Comparison of ENCODE assay signal across 8 mouse cellular contexts in genomic region chr10:80150226-80151210, GRCm38 (mm10). TPM values are rescaled to one million over a fixed set of nuclear protein-coding genes. Genes with fewer than 3 reads are reported as not detected.
DNase-seq lines count a peak whose midpoint lies in the region; ATAC-seq lines count a peak whose summit lies in the region.

No protein-coding gene starts in this region.

- H3K9ac ChIP-seq in embryonic facial prominence, embryonic 12.5 days: peak overlapping the region; percentile 100
- H3K9ac ChIP-seq in hindbrain, embryonic 11.5 days (ENCODE audit: low read depth, low read length): peak overlapping the region; percentile 100
- H3K9ac ChIP-seq in limb, embryonic 15.5 days: peak overlapping the region; percentile 81

- no peak for ATAC-seq in erythroblast, adult 5-6 weeks (replicated peaks; ENCODE audit: low FRiP score, poor library complexity, severe bottlenecking)
- no peak for ATAC-seq in embryonic facial prominence, embryonic 12.5 days (ENCODE audit: insufficient number of reproducible peaks, insufficient read depth, low FRiP score, low TSS enrichment)
- ATAC-seq in hindbrain, embryonic 11.5 days (ENCODE audit: low FRiP score): peak; percentile 8; the same call in 1 of the 2 replicates
- no peak for ATAC-seq in limb, embryonic 15.5 days (ENCODE audit: insufficient number of reproducible peaks, low FRiP score, low TSS enrichment, low read depth)

- peak overlapping the region; percentile 99 for H3K27ac ChIP-seq in embryonic facial prominence, embryonic 12.5 days
- H3K27ac ChIP-seq in hindbrain, embryonic 11.5 days (ENCODE audit: low read depth, low read length): peak overlapping the region; percentile 100
- H3K27ac ChIP-seq in limb, embryonic 15.5 days: peak overlapping the region; percentile 100

- peak; percentile 84 for DNase-seq in NIH3T3 (ENCODE audit: low read depth)
- DNase-seq in hindbrain, embryonic 11.5 days (ENCODE audit: low spot score): peak; percentile 91
- DNase-seq in naive thymus-derived CD4-positive, alpha-beta T cell, adult 2 months (ENCODE audit: low read depth): peak; percentile 81
- DNase-seq in thymus, postnatal 0 days (ENCODE audit: low spot score): peak; percentile 88

- H3K4me1 ChIP-seq in erythroblast, embryonic 14.5 days (ENCODE audit: control insufficient read depth): peaks cover 95% of the 10 kb centered on the region
- H3K4me1 ChIP-seq in embryonic facial prominence, embryonic 12.5 days: peaks cover 44% of the 10 kb centered on the region
- peaks cover 29% of the 10 kb centered on the region for H3K4me1 ChIP-seq in hindbrain, embryonic 11.5 days (replicated peaks; ENCODE audit: control insufficient read depth, insufficient read depth, low read length)
- H3K4me1 ChIP-seq in limb, embryonic 15.5 days: peaks cover 70% of the 10 kb centered on the region

- H3K4me2 ChIP-seq in embryonic facial prominence, embryonic 12.5 days (replicated peaks): peak overlapping the region; percentile 99
- peak overlapping the region; percentile 93 for H3K4me2 ChIP-seq in hindbrain, embryonic 11.5 days (replicated peaks; ENCODE audit: low read depth, low read length)
- H3K4me2 ChIP-seq in limb, embryonic 15.5 days: peak overlapping the region; percentile 81

- WGBS in embryonic facial prominence, embryonic 12.5 days: under 1% methylated on average over 65 of the region's 71 CpGs
- WGBS in hindbrain, embryonic 11.5 days: under 1% methylated on average over 46 of the region's 71 CpGs
- WGBS in limb, embryonic 15.5 days: under 1% methylated on average over 47 of the region's 71 CpGs

- peaks cover 82% of the 10 kb centered on the region for H3K36me3 ChIP-seq in erythroblast, embryonic 14.5 days (ENCODE audit: control insufficient read depth)
- H3K36me3 ChIP-seq in embryonic facial prominence, embryonic 12.5 days: peaks cover 54% of the 10 kb centered on the region
- H3K36me3 ChIP-seq in hindbrain, embryonic 11.5 days (ENCODE audit: control insufficient read depth, insufficient read depth, low read length): peaks cover 32% of the 10 kb centered on the region
- H3K36me3 ChIP-seq in limb, embryonic 15.5 days: peaks cover 48% of the 10 kb centered on the region

- no peaks in the 10 kb centered on the region for H3K9me3 ChIP-seq in erythroblast, embryonic 14.5 days (ENCODE audit: control insufficient read depth, low read length)
- H3K9me3 ChIP-seq in embryonic facial prominence, embryonic 12.5 days: no peaks in the 10 kb centered on the region
- no peaks in the 10 kb centered on the region for H3K9me3 ChIP-seq in hindbrain, embryonic 11.5 days (ENCODE audit: control insufficient read depth, low read length)
- no peaks in the 10 kb centered on the region for H3K9me3 ChIP-seq in limb, embryonic 15.5 days

- H3K4me3 ChIP-seq in erythroblast, embryonic 14.5 days (replicated peaks): peak overlapping the region; percentile 95
- H3K4me3 ChIP-seq in embryonic facial prominence, embryonic 12.5 days: peak overlapping the region; percentile 95
- H3K4me3 ChIP-seq in hindbrain, embryonic 11.5 days (ENCODE audit: low read depth, low read length): peak overlapping the region; percentile 100
- peak overlapping the region; percentile 91 for H3K4me3 ChIP-seq in limb, embryonic 15.5 days

- no peaks in the 10 kb centered on the region for H3K27me3 ChIP-seq in erythroblast, embryonic 14.5 days (ENCODE audit: control insufficient read depth)
- H3K27me3 ChIP-seq in embryonic facial prominence, embryonic 12.5 days: no peaks in the 10 kb centered on the region
- no peaks in the 10 kb centered on the region for H3K27me3 ChIP-seq in hindbrain, embryonic 11.5 days (ENCODE audit: control insufficient read depth, insufficient read depth, low read length)
- H3K27me3 ChIP-seq in limb, embryonic 15.5 days: no peaks in the 10 kb centered on the region

RNA-seq across cellular contexts. Expression of gene Midn, which starts 2.4 kb away (rescaled TPM):
- polyA plus RNA-seq in erythroblast, embryonic 14.5 days (2012): 7.0 and 9.3 TPM in 2 replicates
- 5.0 and 7.7 TPM in 2 replicates for total RNA-seq in erythroblast, adult 5-6 weeks (2015; ENCODE audit: low replicate concordance)
- total RNA-seq in erythroblast, adult 5-6 weeks (2017; ENCODE audit: low replicate concordance): 3.9 and 7.4 TPM in 2 replicates
- polyA plus RNA-seq in embryonic facial prominence, embryonic 12.5 days (2016; fragmentation: Nextera tagmentation; extraction: Ambion mirVana): 33.4 and 35.1 TPM in 2 replicates
- 66.7 and 67.1 TPM in 2 replicates for polyA plus RNA-seq in hindbrain, embryonic 11.5 days (2014; fragmentation: Nextera tagmentation; extraction: Ambion mirVana)
- polyA plus RNA-seq in limb, embryonic 15.5 days (2015; fragmentation: Nextera tagmentation; extraction: Ambion mirVana): 13.4 and 14.0 TPM in 2 replicates
- 13.1 and 18.8 TPM in 2 replicates for polyA plus RNA-seq in thymus, postnatal 0 days (2015; fragmentation: Nextera tagmentation; extraction: Ambion mirVana)

RNA-seq across cellular contexts. Expression of gene Cbarp, which starts 9.9 kb away (rescaled TPM):
- 0.15 and 0.52 TPM in 2 replicates for polyA plus RNA-seq in erythroblast, embryonic 14.5 days (2012)
- total RNA-seq in erythroblast, adult 5-6 weeks (2015; ENCODE audit: low replicate concordance): not detected in 2 replicates
- not detected in 2 replicates for total RNA-seq in erythroblast, adult 5-6 weeks (2017; ENCODE audit: low replicate concordance)
- 8.4 and 8.5 TPM in 2 replicates for polyA plus RNA-seq in embryonic facial prominence, embryonic 12.5 days (2016; fragmentation: Nextera tagmentation; extraction: Ambion mirVana)
- 15.1 and 16.7 TPM in 2 replicates for polyA plus RNA-seq in hindbrain, embryonic 11.5 days (2014; fragmentation: Nextera tagmentation; extraction: Ambion mirVana)
- polyA plus RNA-seq in limb, embryonic 15.5 days (2015; fragmentation: Nextera tagmentation; extraction: Ambion mirVana): 5.9 and 6.8 TPM in 2 replicates
- 3.5 and 4.3 TPM in 2 replicates for polyA plus RNA-seq in thymus, postnatal 0 days (2015; fragmentation: Nextera tagmentation; extraction: Ambion mirVana)

RNA-seq across cellular contexts. Expression of gene Atp5d, which starts 12.1 kb away (rescaled TPM):
- polyA plus RNA-seq in erythroblast, embryonic 14.5 days (2012): 139 and 144 TPM in 2 replicates
- 43.3 and 48.8 TPM in 2 replicates for total RNA-seq in erythroblast, adult 5-6 weeks (2015; ENCODE audit: low replicate concordance)
- 12.1 and 17.3 TPM in 2 replicates for total RNA-seq in erythroblast, adult 5-6 weeks (2017; ENCODE audit: low replicate concordance)
- 457 and 481 TPM in 2 replicates for polyA plus RNA-seq in embryonic facial prominence, embryonic 12.5 days (2016; fragmentation: Nextera tagmentation; extraction: Ambion mirVana)
- 364 and 371 TPM in 2 replicates for polyA plus RNA-seq in hindbrain, embryonic 11.5 days (2014; fragmentation: Nextera tagmentation; extraction: Ambion mirVana)
- 494 and 537 TPM in 2 replicates for polyA plus RNA-seq in limb, embryonic 15.5 days (2015; fragmentation: Nextera tagmentation; extraction: Ambion mirVana)
- 588 TPM in 2 replicates for polyA plus RNA-seq in thymus, postnatal 0 days (2015; fragmentation: Nextera tagmentation; extraction: Ambion mirVana)

RNA-seq across cellular contexts. Expression of gene Cirbp, which starts 15.3 kb away (rescaled TPM):
- polyA plus RNA-seq in erythroblast, embryonic 14.5 days (2012): 3.9 and 4.3 TPM in 2 replicates
- total RNA-seq in erythroblast, adult 5-6 weeks (2015; ENCODE audit: low replicate concordance): 3.6 and 3.7 TPM in 2 replicates
- total RNA-seq in erythroblast, adult 5-6 weeks (2017; ENCODE audit: low replicate concordance): 14.6 and 16.3 TPM in 2 replicates
- polyA plus RNA-seq in embryonic facial prominence, embryonic 12.5 days (2016; fragmentation: Nextera tagmentation; extraction: Ambion mirVana): 151 and 159 TPM in 2 replicates
- polyA plus RNA-seq in hindbrain, embryonic 11.5 days (2014; fragmentation: Nextera tagmentation; extraction: Ambion mirVana): 83.4 and 90.4 TPM in 2 replicates
- polyA plus RNA-seq in limb, embryonic 15.5 days (2015; fragmentation: Nextera tagmentation; extraction: Ambion mirVana): 102 and 103 TPM in 2 replicates
- 226 and 376 TPM in 2 replicates for polyA plus RNA-seq in thymus, postnatal 0 days (2015; fragmentation: Nextera tagmentation; extraction: Ambion mirVana)

RNA-seq across cellular contexts. Expression of gene 1600002K03Rik, which starts 22.2 kb away (rescaled TPM):
- 0.60 and 0.99 TPM in 2 replicates for polyA plus RNA-seq in erythroblast, embryonic 14.5 days (2012)
- 7.5 TPM in 1 of 2 replicates, not detected in the other for total RNA-seq in erythroblast, adult 5-6 weeks (2015; ENCODE audit: low replicate concordance)
- 5.9 TPM in 1 of 2 replicates, not detected in the other for total RNA-seq in erythroblast, adult 5-6 weeks (2017; ENCODE audit: low replicate concordance)
- 11.6 and 13.0 TPM in 2 replicates for polyA plus RNA-seq in embryonic facial prominence, embryonic 12.5 days (2016; fragmentation: Nextera tagmentation; extraction: Ambion mirVana)
- 7.6 and 9.4 TPM in 2 replicates for polyA plus RNA-seq in hindbrain, embryonic 11.5 days (2014; fragmentation: Nextera tagmentation; extraction: Ambion mirVana)
- polyA plus RNA-seq in limb, embryonic 15.5 days (2015; fragmentation: Nextera tagmentation; extraction: Ambion mirVana): 12.8 and 13.3 TPM in 2 replicates
- polyA plus RNA-seq in thymus, postnatal 0 days (2015; fragmentation: Nextera tagmentation; extraction: Ambion mirVana): 15.3 and 15.4 TPM in 2 replicates
